Mouse (Mus musculus) right cerebral cortex, adult 18-20 months (tissue): ENCODE data around the gene Pik3r3.
"Not testable (repeated sequence)": the region's sequence is repeated elsewhere in the genome, so short reads cannot be mapped to it uniquely, and the experiment has no call there.

Source experiments
- DNase-seq: peaks from one replicate; pipeline ENCODE4 v3.0.0; 2022; ENCODE audit warnings: mixed read lengths

Gene Pik3r3

GRCm38 (mm10) chr4:116220071-116220650 is 1.3 kb upstream of the Pik3r3 start:
- no peak for DNase-seq

GRCm38 (mm10) chr4:116220780-116221139 is 658 bp upstream of the Pik3r3 start:
- no peak for DNase-seq

- peak; percentile 19 for DNase-seq
Measured at GRCm38 (mm10) chr4:116221996-116222842, 801 bp downstream of the Pik3r3 start.

GRCm38 (mm10) chr4:116222843-116223119 is 1.4 kb downstream of the Pik3r3 start:
- DNase-seq, result no peak

GRCm38 (mm10) chr4:116243377-116243776 is 22.0 kb downstream of the Pik3r3 start:
- DNase-seq, result peak; percentile 50

GRCm38 (mm10) chr4:116244240-116244639 is 22.8 kb downstream of the Pik3r3 start:
- DNase-seq, result no peak

GRCm38 (mm10) chr4:116245926-116246325 is 24.5 kb downstream of the Pik3r3 start:
- not testable (repeated sequence) for DNase-seq

- DNase-seq, result no peak
Measured at GRCm38 (mm10) chr4:116249986-116250385, 28.6 kb downstream of the Pik3r3 start.

- no peak for DNase-seq
Measured at GRCm38 (mm10) chr4:116268220-116268619, 46.8 kb downstream of the Pik3r3 start.

- DNase-seq, result peak; percentile 12
Measured at GRCm38 (mm10) chr4:116282211-116282610, 60.8 kb downstream of the Pik3r3 start.

- peak; percentile 63 for DNase-seq
Measured at GRCm38 (mm10) chr4:116291561-116291960, 70.1 kb downstream of the Pik3r3 start.

GRCm38 (mm10) chr4:116293296-116293695 is 71.9 kb downstream of the Pik3r3 start:
- DNase-seq, result no peak

GRCm38 (mm10) chr4:116300878-116301355 is 79.5 kb downstream of the Pik3r3 start:
- peak; percentile 19 for DNase-seq

- no peak for DNase-seq
Measured at GRCm38 (mm10) chr4:116304551-116304950, 83.1 kb downstream of the Pik3r3 start.

- no peak for DNase-seq
Measured at GRCm38 (mm10) chr4:116317575-116317974, 96.2 kb downstream of the Pik3r3 start.

- no peak for DNase-seq
Measured at GRCm38 (mm10) chr4:116322127-116322526, 100.7 kb downstream of the Pik3r3 start.

- no peak for DNase-seq
Measured at GRCm38 (mm10) chr4:116329256-116329655, 107.8 kb downstream of the Pik3r3 start.

- no peak for DNase-seq
Measured at GRCm38 (mm10) chr4:116336294-116336693, 114.9 kb downstream of the Pik3r3 start.

GRCm38 (mm10) chr4:116342119-116342518 is 120.7 kb downstream of the Pik3r3 start:
- peak; percentile 54 for DNase-seq

GRCm38 (mm10) chr4:116352496-116352895 is 131.1 kb downstream of the Pik3r3 start:
- DNase-seq, result no peak
